Mouse (Mus musculus): ENCODE data around the gene Olfr1360. TPM values are rescaled to one million over a fixed set of nuclear protein-coding genes. Genes with fewer than 3 reads are reported as not detected.
"Not testable (repeated sequence)": the region's sequence is repeated elsewhere in the genome, so short reads cannot be mapped to it uniquely, and the experiment has no call there.

The Olfr1360 gene
- polyA plus RNA-seq, 2 experiments, result not detected

- ATAC-seq (ENCODE audit: low FRiP score, low read depth), result 0 out of 2 replicates have a peak, but pooled peaks have one; percentile 0
Measured at GRCm38 (mm10) chr13:21721107-21721756, 44.0 kb upstream of the Olfr1360 start.

GRCm38 (mm10) chr13:21718381-21719080 lies 41.3 kb upstream of the Olfr1360 start:
- H3K27me3 ChIP-seq (ENCODE audit: control insufficient read depth, insufficient read depth, low read length), result no peaks in the 10 kb centered on the region
- peak overlapping the region; percentile 42 for H3K4me3 ChIP-seq (replicated peaks; ENCODE audit: low read length)
- H3K4me2 ChIP-seq (replicated peaks; ENCODE audit: low read depth, low read length, severe bottlenecking), result peak overlapping the region; percentile 44
- peak overlapping the region; percentile 71 for H3K27ac ChIP-seq (replicated peaks; ENCODE audit: low read depth, low read length)
- H3K4me1 ChIP-seq (ENCODE audit: control insufficient read depth, insufficient read depth, low read length), result peaks cover 27% of the 10 kb centered on the region
- peak; percentile 10 for DNase-seq (ENCODE audit: low spot score)
- no peaks in the 10 kb centered on the region for H3K9me3 ChIP-seq (ENCODE audit: control insufficient read depth, low read length)
- H3K36me3 ChIP-seq (ENCODE audit: control insufficient read depth, insufficient read depth, low read length), result no peaks in the 10 kb centered on the region
- TF ChIP-seq POLR2A (IDR thresholded peaks at IDR 0.05; ENCODE audit: borderline replicate concordance, extremely low read depth, insufficient read depth, insufficient read length), result peak; percentile 42; the same call in 1 of the 2 replicates
- WGBS, result 52% methylated on average over 4 of the region's 4 CpGs
- H3K9ac ChIP-seq (ENCODE audit: low read depth, low read length, severe bottlenecking), result peak overlapping the region; percentile 58
- no peak for ATAC-seq (ENCODE audit: low FRiP score, low read depth)

More at GRCm38 (mm10) chr13:21721107-21721756, 44.0 kb upstream of the Olfr1360 start:
- peak; percentile 6 for DNase-seq (ENCODE audit: low spot score)
- Histone ChIP-seq H3K4me2 (replicated peaks; ENCODE audit: low read depth, low read length, severe bottlenecking) (peak overlapping the region; percentile 54), H3K27ac (replicated peaks; ENCODE audit: low read depth, low read length) (peak overlapping the region; percentile 83), H3K4me1 (ENCODE audit: control insufficient read depth, insufficient read depth, low read length) (peaks cover 20% of the 10 kb centered on the region), H3K4me3 (replicated peaks; ENCODE audit: low read length) (peak overlapping the region; percentile 40), H3K9ac (ENCODE audit: low read depth, low read length, severe bottlenecking) (peak overlapping the region; percentile 51)
- 0 out of 2 replicates have a peak, but pooled peaks have one; percentile 13 for TF ChIP-seq POLR2A (IDR thresholded peaks at IDR 0.05; ENCODE audit: borderline replicate concordance, extremely low read depth, insufficient read depth, insufficient read length)
- not testable (repeated sequence) for H3K36me3 ChIP-seq (ENCODE audit: control insufficient read depth, insufficient read depth, low read length); H3K9me3 ChIP-seq (ENCODE audit: control insufficient read depth, low read length); H3K27me3 ChIP-seq (ENCODE audit: control insufficient read depth, insufficient read depth, low read length)
- WGBS, result 1% methylated on average over 18 of the region's 44 CpGs

- peak; percentile 96 for DNase-seq (ENCODE audit: low spot score)
Measured at GRCm38 (mm10) chr13:21717397-21718357, 40.5 kb upstream of the Olfr1360 start, which contains the start of gene Hist1h3h. Gene Hist1h3h (plus strand): TSS chr13:21717659.

GRCm38 (mm10) chr13:21716540-21717391 lies 39.6 kb upstream of the Olfr1360 start:
- H3K9me3 ChIP-seq (ENCODE audit: control insufficient read depth, low read length); H3K27me3 ChIP-seq (ENCODE audit: control insufficient read depth, insufficient read depth, low read length); H3K36me3 ChIP-seq (ENCODE audit: control insufficient read depth, insufficient read depth, low read length): not testable (repeated sequence)
- Histone ChIP-seq H3K4me3 (replicated peaks; ENCODE audit: low read length) (peak overlapping the region; percentile 42), H3K27ac (replicated peaks; ENCODE audit: low read depth, low read length) (peak overlapping the region; percentile 93), H3K4me2 (replicated peaks; ENCODE audit: low read depth, low read length, severe bottlenecking) (peak overlapping the region; percentile 79), H3K9ac (ENCODE audit: low read depth, low read length, severe bottlenecking) (peak overlapping the region; percentile 68), H3K4me1 (ENCODE audit: control insufficient read depth, insufficient read depth, low read length) (peaks cover 23% of the 10 kb centered on the region)
- ATAC-seq (ENCODE audit: low FRiP score, low read depth), result peak; percentile 0; the same call in 1 of the 2 replicates
- peak; percentile 27 for DNase-seq (ENCODE audit: low spot score)
- peak; percentile 85; the same call in 1 of the 2 replicates for TF ChIP-seq POLR2A (IDR thresholded peaks at IDR 0.05; ENCODE audit: borderline replicate concordance, extremely low read depth, insufficient read depth, insufficient read length)
- WGBS, result 0% methylated on average over 9 of the region's 38 CpGs

More at GRCm38 (mm10) chr13:21717397-21718357, 40.5 kb upstream of the Olfr1360 start, which contains the start of gene Hist1h3h:
- not testable (repeated sequence) for H3K36me3 ChIP-seq (ENCODE audit: control insufficient read depth, insufficient read depth, low read length); H3K9me3 ChIP-seq (ENCODE audit: control insufficient read depth, low read length); H3K27me3 ChIP-seq (ENCODE audit: control insufficient read depth, insufficient read depth, low read length)
- WGBS, result 1% methylated on average over 25 of the region's 56 CpGs
- Histone ChIP-seq H3K4me1 (ENCODE audit: control insufficient read depth, insufficient read depth, low read length) (peaks cover 26% of the 10 kb centered on the region), H3K4me2 (replicated peaks; ENCODE audit: low read depth, low read length, severe bottlenecking) (peak within 1 kb of the TSS; percentile 79), H3K27ac (replicated peaks; ENCODE audit: low read depth, low read length) (peak within 1 kb of the TSS; percentile 93), H3K4me3 (replicated peaks; ENCODE audit: low read length) (peak within 1 kb of the TSS; percentile 42), H3K9ac (ENCODE audit: low read depth, low read length, severe bottlenecking) (peak within 1 kb of the TSS; percentile 68)
- ATAC-seq (ENCODE audit: low FRiP score, low read depth), result peak; percentile 42
- peak; percentile 72; the same call in 1 of the 2 replicates for TF ChIP-seq POLR2A (IDR thresholded peaks at IDR 0.05; ENCODE audit: borderline replicate concordance, extremely low read depth, insufficient read depth, insufficient read length)

All from limb, embryonic 14.5 days (tissue).